Mouse (Mus musculus): Measurements from ENCODE around the gene Sbk3.

DNA sequence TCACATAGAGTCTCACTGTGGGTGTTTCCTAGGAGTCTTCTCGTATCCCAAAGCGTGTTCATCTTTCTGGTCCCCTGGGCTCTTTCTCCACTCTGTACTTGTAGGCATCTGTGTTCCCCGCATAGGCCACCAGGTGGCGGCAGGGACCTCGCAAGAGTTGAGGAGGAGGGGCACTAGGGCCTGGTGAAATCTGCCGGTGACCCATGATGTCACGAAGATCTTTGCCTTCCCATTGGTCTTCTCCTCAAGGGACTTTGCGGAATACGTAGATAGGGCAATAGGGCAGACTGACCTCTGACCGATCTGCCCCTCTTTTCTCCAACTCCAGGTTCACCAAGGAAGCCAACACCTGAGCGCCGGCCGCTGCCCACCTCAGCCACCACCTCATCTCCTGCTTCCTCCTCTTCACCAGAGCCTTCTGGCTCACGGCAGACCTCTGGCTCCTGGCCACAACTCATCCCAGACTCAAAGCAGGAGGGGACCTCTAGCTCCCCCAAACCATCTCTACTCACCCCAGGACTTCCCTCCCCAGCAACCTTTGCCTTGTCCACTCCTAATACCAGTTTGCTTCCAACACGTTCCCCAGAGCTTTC lies 27.6 kb downstream of the Sbk3 start:
- TF ChIP-seq CTCF (IDR thresholded peaks at IDR 0.05; ENCODE audit: low read depth) (peak; percentile 100), EP300 (optimal IDR thresholded peaks at IDR 0.05) (no peak)
